ENCODE assay signal across 8 mouse cellular contexts in the genomic region with DNA sequence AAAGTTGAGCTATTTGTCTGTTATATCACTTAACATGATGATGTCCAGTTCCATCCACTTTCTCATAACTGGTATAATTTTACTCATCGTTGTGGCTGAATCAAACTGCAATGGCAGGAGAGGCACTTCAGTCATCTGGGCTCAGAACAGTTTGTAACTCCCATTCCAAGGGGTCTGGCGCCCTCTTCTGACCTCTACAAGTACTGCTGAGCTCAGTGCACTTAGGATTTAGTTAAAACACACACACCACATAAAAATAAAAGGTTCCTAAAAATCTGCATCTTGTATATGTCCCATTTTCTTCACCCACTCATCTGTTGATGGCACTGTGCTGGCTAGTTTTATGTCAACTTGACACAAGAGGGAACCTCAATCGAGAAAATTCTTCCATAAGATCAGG. TPM values are rescaled to one million over a fixed set of nuclear protein-coding genes. Genes with fewer than 3 reads are reported as not detected.
DNase-seq lines count a peak whose midpoint lies in the region; ATAC-seq lines count a peak whose summit lies in the region.

No protein-coding gene starts in this region.

- H3K4me1 ChIP-seq in embryonic facial prominence, embryonic 10.5 days, result peaks cover 27% of the 10 kb centered on the region
- H3K4me1 ChIP-seq in midbrain, embryonic 15.5 days, result peaks cover 36% of the 10 kb centered on the region

- no peak overlapping the region for H3K27ac ChIP-seq in embryonic facial prominence, embryonic 10.5 days (replicated peaks)
- no peak overlapping the region for H3K27ac ChIP-seq in midbrain, embryonic 15.5 days

- peak; percentile 71 for DNase-seq in cerebellum, adult 11 months
- DNase-seq in adrenal gland, postnatal 10 days, result peak; percentile 92
- DNase-seq in embryonic facial prominence, embryonic 10.5 days (ENCODE audit: low spot score), result peak; percentile 74
- peak; percentile 85 to 93 for DNase-seq in heart, postnatal 36 days
- peak; percentile 89 to 91 for DNase-seq in left cerebral cortex, postnatal 14 days (ENCODE audit: low spot score in 2 of 2)
- peak; percentile 69 to 86 for DNase-seq in spleen, adult 18-20 months

- H3K27me3 ChIP-seq in embryonic facial prominence, embryonic 10.5 days (replicated peaks; ENCODE audit: low read depth, poor library complexity, severe bottlenecking), result no peaks in the 10 kb centered on the region
- H3K27me3 ChIP-seq in midbrain, embryonic 15.5 days (replicated peaks), result no peaks in the 10 kb centered on the region

- H3K36me3 ChIP-seq in embryonic facial prominence, embryonic 10.5 days (replicated peaks), result peaks cover 45% of the 10 kb centered on the region
- H3K36me3 ChIP-seq in midbrain, embryonic 15.5 days (replicated peaks), result peaks cover 7% of the 10 kb centered on the region; the same call in 1 of the 2 replicates

- H3K4me2 ChIP-seq in midbrain, embryonic 15.5 days, result 0 out of 2 replicates have a peak overlapping the region, but pooled peaks have one; percentile 67

- 40% methylated on average over 3 of the region's 3 CpGs for WGBS in embryonic facial prominence, embryonic 10.5 days
- 33% methylated on average over 3 of the region's 3 CpGs for WGBS in midbrain, embryonic 15.5 days

- intact Hi-C loops in heart, postnatal 36 days (cut with DNase I), result no loop called here
- intact Hi-C loops in left cerebral cortex, postnatal 14 days (cut with DNase I), result loop anchor here (5.0 kb wide), 2 partner anchors 46 to 111 kb away; partner anchors contain the start of genes Apobr and Sgf29

- H3K4me3 ChIP-seq in embryonic facial prominence, embryonic 10.5 days, result peak overlapping the region; percentile 19; the same call in 1 of the 2 replicates
- H3K4me3 ChIP-seq in midbrain, embryonic 15.5 days, result no peak overlapping the region

- no peaks in the 10 kb centered on the region for H3K9me3 ChIP-seq in embryonic facial prominence, embryonic 10.5 days
- no peaks in the 10 kb centered on the region for H3K9me3 ChIP-seq in midbrain, embryonic 15.5 days

- H3K9ac ChIP-seq in midbrain, embryonic 15.5 days, result no peak overlapping the region

- no peak for ATAC-seq in cerebellum, adult (ENCODE audit: insufficient number of reproducible peaks, low FRiP score, low TSS enrichment)
- no peak for ATAC-seq in midbrain, embryonic 15.5 days (replicated peaks)

RNA-seq across cellular contexts. Expression of gene Bola2, which starts 1.9 kb away (rescaled TPM):
- 10 to 100 TPM; 67.6 to 81.0 TPM for total RNA-seq in adrenal gland, postnatal 10 days (2021)
- 186 and 206 TPM in 2 replicates for polyA plus RNA-seq in embryonic facial prominence, embryonic 10.5 days (2016; fragmentation: Nextera tagmentation; extraction: Ambion mirVana)
- total RNA-seq in heart, postnatal 36 days (2021), result 10 to 100 TPM; 47.0 to 60.8 TPM
- 100 to 1,000 TPM; 108 to 113 TPM for total RNA-seq in left cerebral cortex, postnatal 14 days (2021)
- 116 and 126 TPM in 2 replicates for polyA plus RNA-seq in midbrain, embryonic 15.5 days (2015; fragmentation: Nextera tagmentation; extraction: Ambion mirVana)

RNA-seq across cellular contexts. Expression of gene Slx1b, which starts 2.3 kb away (rescaled TPM):
- total RNA-seq in adrenal gland, postnatal 10 days (2021), result 10 to 100 TPM in 1 of 2 experiments, 1 to 10 TPM in 1; 8.2 to 15.0 TPM
- polyA plus RNA-seq in embryonic facial prominence, embryonic 10.5 days (2016; fragmentation: Nextera tagmentation; extraction: Ambion mirVana), result 14.4 and 15.1 TPM in 2 replicates
- 1 to 10 TPM; 4.4 to 5.9 TPM for total RNA-seq in heart, postnatal 36 days (2021)
- 10 to 100 TPM; 13.6 to 15.9 TPM for total RNA-seq in left cerebral cortex, postnatal 14 days (2021)
- polyA plus RNA-seq in midbrain, embryonic 15.5 days (2015; fragmentation: Nextera tagmentation; extraction: Ambion mirVana), result 18.3 and 20.9 TPM in 2 replicates

RNA-seq across cellular contexts. Expression of gene Coro1a, which starts 14.3 kb away (rescaled TPM):
- total RNA-seq in adrenal gland, postnatal 10 days (2021), result 10 to 100 TPM; 36.1 to 39.3 TPM
- 35.7 and 38.5 TPM in 2 replicates for polyA plus RNA-seq in embryonic facial prominence, embryonic 10.5 days (2016; fragmentation: Nextera tagmentation; extraction: Ambion mirVana)
- total RNA-seq in heart, postnatal 36 days (2021), result 1 to 10 TPM; 7.8 to 9.9 TPM
- total RNA-seq in left cerebral cortex, postnatal 14 days (2021), result 100 to 1,000 TPM; 173 to 185 TPM
- 119 and 127 TPM in 2 replicates for polyA plus RNA-seq in midbrain, embryonic 15.5 days (2015; fragmentation: Nextera tagmentation; extraction: Ambion mirVana)

RNA-seq across cellular contexts. Expression of gene Sult1a1, which starts 17.0 kb away (rescaled TPM):
- total RNA-seq in adrenal gland, postnatal 10 days (2021), result 100 to 1,000 TPM in 1 of 2 experiments, 10 to 100 TPM in 1; 53.9 to 125 TPM
- 0.32 and 0.40 TPM in 2 replicates for polyA plus RNA-seq in embryonic facial prominence, embryonic 10.5 days (2016; fragmentation: Nextera tagmentation; extraction: Ambion mirVana)
- 10 to 100 TPM; 30.3 to 43.0 TPM for total RNA-seq in heart, postnatal 36 days (2021)
- 10 to 100 TPM in 1 of 2 experiments, 1 to 10 TPM in 1; 6.7 to 12.7 TPM for total RNA-seq in left cerebral cortex, postnatal 14 days (2021)
- 8.3 and 8.9 TPM in 2 replicates for polyA plus RNA-seq in midbrain, embryonic 15.5 days (2015; fragmentation: Nextera tagmentation; extraction: Ambion mirVana)

RNA-seq across cellular contexts. Expression of gene Sgf29, which starts 44.1 kb away (rescaled TPM):
- 10 to 100 TPM; 31.3 to 46.9 TPM for total RNA-seq in adrenal gland, postnatal 10 days (2021)
- polyA plus RNA-seq in embryonic facial prominence, embryonic 10.5 days (2016; fragmentation: Nextera tagmentation; extraction: Ambion mirVana), result 64.6 and 65.6 TPM in 2 replicates
- 10 to 100 TPM; 21.8 to 25.2 TPM for total RNA-seq in heart, postnatal 36 days (2021)
- 10 to 100 TPM; 32.0 to 33.8 TPM for total RNA-seq in left cerebral cortex, postnatal 14 days (2021)
- polyA plus RNA-seq in midbrain, embryonic 15.5 days (2015; fragmentation: Nextera tagmentation; extraction: Ambion mirVana), result 62.3 and 72.4 TPM in 2 replicates

Comparison
In these comparisons a context has a peak if more than half of its experiments do, and no peak if none do; other contexts are left out.
1. RNA of gene Coro1a, which starts 14.3 kb away (total RNA-seq): 173 to 185 TPM in left cerebral cortex, postnatal 14 days; 36.1 to 39.3 TPM in adrenal gland, postnatal 10 days and 7.8 to 9.9 TPM in heart, postnatal 36 days; every median in the first group is over 4 times any median in the second.
2. Peak in every context shown above with its lines, with median percentiles within 50 percentile points of each other: DNase-seq.